Mouse (Mus musculus): ENCODE data around the gene Slc7a1. TPM values are rescaled to one million over a fixed set of nuclear protein-coding genes. Genes with fewer than 3 reads are reported as not detected.

The Slc7a1 gene
- polyA plus RNA-seq, 1 experiment from 2014 or later: 27.2 TPM

GRCm38 (mm10) chr5:148377439-148378231 lies 22.1 kb downstream of the Slc7a1 start:
- Histone ChIP-seq H3K9me3 (replicated peaks) (peaks cover 10% of the 10 kb centered on the region; the same call in 1 of the 2 replicates), H3K4me1 (no peaks in the 10 kb centered on the region), H3K9ac (no peak overlapping the region), H3K4me3 (no peak overlapping the region), H3K27me3 (no peaks in the 10 kb centered on the region), H3K36me3 (ENCODE audit: poor library complexity, severe bottlenecking) (peaks cover 11% of the 10 kb centered on the region; the same call in 1 of the 2 replicates), H3K4me2 (no peak overlapping the region), H3K27ac (no peak overlapping the region)
- ATAC-seq: no peak
- WGBS: 96% methylated on average over 17 of the region's 17 CpGs

DNA sequence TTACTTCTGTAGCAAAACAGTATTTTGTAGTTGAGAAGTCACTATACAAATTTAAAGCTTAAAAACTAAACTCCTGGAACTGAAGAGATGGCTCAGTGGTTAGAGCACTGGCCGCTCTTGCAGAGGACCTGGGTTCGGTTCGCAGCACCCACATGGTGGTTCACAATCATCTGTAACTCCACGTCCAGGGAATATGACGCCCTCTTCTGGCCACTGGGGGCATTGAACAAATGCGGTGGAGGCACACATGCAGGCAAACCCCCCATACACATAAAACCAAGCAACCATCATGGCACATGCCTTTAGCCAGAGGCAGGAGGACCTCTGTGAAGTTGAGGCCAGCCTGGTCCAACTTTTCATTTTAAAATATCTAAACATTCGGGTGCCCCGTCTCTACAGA lies 23.3 kb downstream of the Slc7a1 start:
- 94% methylated on average over 8 of the region's 8 CpGs for WGBS
- Histone ChIP-seq H3K27me3 (no peaks in the 10 kb centered on the region), H3K27ac (no peak overlapping the region), H3K36me3 (ENCODE audit: poor library complexity, severe bottlenecking) (peaks cover 11% of the 10 kb centered on the region; the same call in 1 of the 2 replicates), H3K4me2 (no peak overlapping the region), H3K4me3 (no peak overlapping the region), H3K9me3 (replicated peaks) (peaks cover 10% of the 10 kb centered on the region; the same call in 1 of the 2 replicates), H3K4me1 (no peaks in the 10 kb centered on the region), H3K9ac (no peak overlapping the region)
- ATAC-seq: no peak

- 85% methylated on average over 12 of the region's 12 CpGs for WGBS
- no peak for ATAC-seq
- Histone ChIP-seq H3K36me3 (ENCODE audit: poor library complexity, severe bottlenecking) (peaks cover 11% of the 10 kb centered on the region; the same call in 1 of the 2 replicates), H3K4me1 (no peaks in the 10 kb centered on the region), H3K27me3 (no peaks in the 10 kb centered on the region), H3K4me2 (no peak overlapping the region), H3K9me3 (replicated peaks) (peaks cover 10% of the 10 kb centered on the region; the same call in 1 of the 2 replicates), H3K9ac (no peak overlapping the region), H3K4me3 (no peak overlapping the region), H3K27ac (no peak overlapping the region)
Observed at GRCm38 (mm10) chr5:148375480-148375879, 24.2 kb downstream of the Slc7a1 start.

DNA sequence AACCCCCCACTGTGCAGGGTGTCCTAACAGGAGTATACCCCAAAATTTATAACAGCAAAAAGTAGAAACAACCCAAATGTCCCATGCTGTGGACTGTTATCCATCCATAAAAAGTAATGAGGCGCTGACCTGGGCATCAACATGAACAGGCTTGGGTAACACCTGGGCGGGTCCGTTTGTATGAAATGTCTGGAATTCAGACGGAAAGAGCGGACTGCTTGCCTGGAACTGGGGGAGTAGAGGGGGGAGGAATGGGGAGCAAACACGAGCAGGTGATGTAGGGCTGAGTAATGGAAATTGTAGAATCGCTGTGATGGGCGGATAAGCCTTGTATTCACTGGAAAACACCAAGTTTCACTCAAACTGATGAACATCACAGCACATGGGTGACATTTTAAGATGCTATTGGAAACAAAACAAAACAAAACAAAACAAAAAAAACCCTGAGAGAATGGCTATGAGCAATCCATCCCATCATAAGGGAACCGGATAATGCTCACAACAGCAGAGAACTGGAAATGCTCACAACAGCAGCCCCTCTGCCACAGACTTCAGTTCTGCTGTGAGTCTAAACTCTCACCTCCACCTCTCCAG lies 26.5 kb downstream of the Slc7a1 start:
- no peaks in the 10 kb centered on the region for H3K27me3 ChIP-seq
- H3K4me2 ChIP-seq: no peak overlapping the region
- H3K4me1 ChIP-seq: no peaks in the 10 kb centered on the region
- peaks cover 16% of the 10 kb centered on the region for H3K36me3 ChIP-seq (ENCODE audit: poor library complexity, severe bottlenecking)
- no peak for ATAC-seq
- peaks cover 17% of the 10 kb centered on the region for H3K9me3 ChIP-seq (replicated peaks)
- no peak overlapping the region for H3K4me3 ChIP-seq
- 93% methylated on average over 9 of the region's 9 CpGs for WGBS
- no peak overlapping the region for H3K27ac ChIP-seq
- H3K9ac ChIP-seq: no peak overlapping the region

- peaks cover 16% of the 10 kb centered on the region for H3K36me3 ChIP-seq (ENCODE audit: poor library complexity, severe bottlenecking)
- H3K27me3 ChIP-seq: no peaks in the 10 kb centered on the region
- 90% methylated on average over 12 of the region's 12 CpGs for WGBS
- H3K4me1 ChIP-seq: no peaks in the 10 kb centered on the region
- no peak overlapping the region for H3K4me2 ChIP-seq
- no peak for ATAC-seq
- no peak overlapping the region for H3K9ac ChIP-seq
- no peak overlapping the region for H3K27ac ChIP-seq
- peaks cover 17% of the 10 kb centered on the region for H3K9me3 ChIP-seq (replicated peaks)
- no peak overlapping the region for H3K4me3 ChIP-seq
Observed at GRCm38 (mm10) chr5:148372005-148372917, 27.4 kb downstream of the Slc7a1 start.

- ATAC-seq: no peak
- Histone ChIP-seq H3K4me2 (no peak overlapping the region), H3K36me3 (ENCODE audit: poor library complexity, severe bottlenecking) (peaks cover 13% of the 10 kb centered on the region), H3K9ac (no peak overlapping the region), H3K9me3 (replicated peaks) (peaks cover 14% of the 10 kb centered on the region), H3K4me3 (no peak overlapping the region), H3K27ac (no peak overlapping the region), H3K4me1 (no peaks in the 10 kb centered on the region), H3K27me3 (no peaks in the 10 kb centered on the region)
- 92% methylated on average over 9 of the region's 9 CpGs for WGBS
Observed at GRCm38 (mm10) chr5:148371375-148371774, 28.3 kb downstream of the Slc7a1 start.

DNA sequence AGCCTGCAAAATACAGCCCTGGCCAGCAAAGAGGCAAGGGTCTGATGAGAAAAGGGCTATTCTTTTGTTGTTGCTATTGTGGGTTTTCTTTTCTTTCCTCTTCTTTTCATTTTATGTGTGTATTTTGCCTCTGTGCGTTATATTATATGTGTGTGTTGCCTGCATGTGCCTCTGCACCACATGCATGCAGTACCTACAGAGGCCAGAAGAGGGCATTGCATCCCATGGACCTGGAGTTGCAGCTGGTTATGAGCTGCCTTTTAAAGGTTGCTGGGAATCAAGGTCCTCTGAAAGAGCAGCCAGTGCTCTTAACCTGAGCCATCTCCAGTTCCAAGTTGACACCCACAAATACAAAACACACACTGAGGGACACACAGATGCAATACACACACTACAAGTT lies 29.1 kb downstream of the Slc7a1 start:
- ATAC-seq: no peak
- Histone ChIP-seq H3K36me3 (ENCODE audit: poor library complexity, severe bottlenecking) (peaks cover 6% of the 10 kb centered on the region), H3K9me3 (replicated peaks) (peaks cover 8% of the 10 kb centered on the region), H3K4me2 (no peak overlapping the region), H3K4me1 (no peaks in the 10 kb centered on the region), H3K9ac (no peak overlapping the region), H3K4me3 (no peak overlapping the region), H3K27me3 (no peaks in the 10 kb centered on the region), H3K27ac (no peak overlapping the region)
- WGBS: 96% methylated on average over 1 of the region's 1 CpGs

DNA sequence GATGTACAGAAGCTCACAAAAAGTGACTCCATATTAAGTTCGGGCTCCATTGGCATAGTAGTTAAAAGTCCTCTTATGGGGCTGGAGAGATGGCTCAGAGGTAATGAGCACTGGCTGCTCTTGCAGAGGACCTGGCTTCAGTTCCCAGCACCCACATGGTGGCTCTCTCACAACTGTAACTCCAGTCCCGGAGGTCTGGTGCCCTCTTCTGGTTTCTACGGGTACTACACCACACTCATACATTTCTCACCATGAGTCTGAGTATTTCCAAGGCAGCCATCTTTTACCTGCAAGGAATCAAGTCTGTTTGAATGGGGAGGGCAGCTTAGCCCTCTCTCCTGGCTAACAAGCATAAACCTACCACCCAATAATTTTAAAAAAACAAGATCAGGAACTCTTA lies 30.5 kb downstream of the Slc7a1 start:
- ATAC-seq: no peak

DNA sequence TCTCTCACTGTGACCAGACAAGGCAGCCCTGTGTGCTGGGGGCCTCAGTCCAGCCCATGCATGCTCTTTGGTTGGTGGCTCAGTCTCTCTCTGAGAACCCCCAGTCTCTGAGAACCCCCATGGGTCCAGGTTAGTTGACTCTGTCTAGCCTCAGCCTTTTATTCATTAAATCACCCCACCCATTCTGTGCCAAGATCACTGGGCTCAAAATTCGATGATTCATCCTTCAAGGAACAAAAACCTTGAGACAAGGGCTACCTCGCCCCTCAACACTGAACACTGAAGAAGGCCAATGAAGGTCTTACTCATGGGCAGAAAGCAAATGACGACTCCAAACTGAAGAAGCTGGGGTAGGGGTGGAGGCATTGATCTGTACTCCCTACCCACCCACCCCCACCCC lies 31.9 kb downstream of the Slc7a1 start:
- Histone ChIP-seq H3K27ac (no peak overlapping the region), H3K27me3 (no peaks in the 10 kb centered on the region), H3K4me3 (no peak overlapping the region), H3K4me2 (no peak overlapping the region), H3K36me3 (ENCODE audit: poor library complexity, severe bottlenecking) (peaks cover 5% of the 10 kb centered on the region), H3K9me3 (replicated peaks) (peaks cover 6% of the 10 kb centered on the region; the same call in 1 of the 2 replicates), H3K9ac (no peak overlapping the region), H3K4me1 (no peaks in the 10 kb centered on the region)
- ATAC-seq: no peak
- WGBS: 80% methylated on average over 3 of the region's 3 CpGs

More for the DNA sequence above, 30.5 kb downstream of the Slc7a1 start:
- Histone ChIP-seq H3K4me3 (no peak overlapping the region), H3K9ac (no peak overlapping the region), H3K36me3 (ENCODE audit: poor library complexity, severe bottlenecking) (peaks cover 5% of the 10 kb centered on the region), H3K27ac (no peak overlapping the region), H3K9me3 (replicated peaks) (peaks cover 6% of the 10 kb centered on the region; the same call in 1 of the 2 replicates), H3K4me2 (no peak overlapping the region), H3K27me3 (no peaks in the 10 kb centered on the region), H3K4me1 (no peaks in the 10 kb centered on the region)
- WGBS: 100% methylated on average over 3 of the region's 3 CpGs

GRCm38 (mm10) chr5:148366455-148366854 lies 33.2 kb downstream of the Slc7a1 start:
- peaks cover 6% of the 10 kb centered on the region; the same call in 1 of the 2 replicates for H3K9me3 ChIP-seq (replicated peaks)
- H3K4me3 ChIP-seq: no peak overlapping the region
- no peak overlapping the region for H3K27ac ChIP-seq
- H3K4me2 ChIP-seq: no peak overlapping the region
- no peaks in the 10 kb centered on the region for H3K27me3 ChIP-seq
- no peaks in the 10 kb centered on the region for H3K4me1 ChIP-seq
- no peak overlapping the region for H3K9ac ChIP-seq
- peaks cover 5% of the 10 kb centered on the region for H3K36me3 ChIP-seq (ENCODE audit: poor library complexity, severe bottlenecking)
- 90% methylated on average over 9 of the region's 9 CpGs for WGBS
- no peak for ATAC-seq

GRCm38 (mm10) chr5:148363441-148364113 lies 36.1 kb downstream of the Slc7a1 start:
- no peak for ATAC-seq
- WGBS: 84% methylated on average over 22 of the region's 22 CpGs
- Histone ChIP-seq H3K9me3 (replicated peaks) (no peaks in the 10 kb centered on the region), H3K27ac (no peak overlapping the region), H3K4me1 (no peaks in the 10 kb centered on the region), H3K9ac (no peak overlapping the region), H3K36me3 (ENCODE audit: poor library complexity, severe bottlenecking) (no peaks in the 10 kb centered on the region), H3K27me3 (no peaks in the 10 kb centered on the region), H3K4me2 (no peak overlapping the region), H3K4me3 (no peak overlapping the region)
